Mouse (Mus musculus) MEL (cell line): ENCODE results near the gene Syce1l.

Experiments used
- CTCF ChIP-seq, 3 experiments: IDR thresholded peaks in 2 of 3; conservative IDR thresholded peaks in 1 of 3; 2 replicates each; pipeline ENCODE4 v1.5.1; 2011 to 2012; ENCODE audit warnings: low read length in 3 of 3, low read depth in 2 of 3, mild to moderate bottlenecking in 2 of 3, improper control_type of control experiment in 1 of 3, inconsistent platforms in 1 of 3, mixed read lengths in 1 of 3, moderate library complexity in 1 of 3; ENCODE audit not compliant: control insufficient read depth in 1 of 3, insufficient read depth in 1 of 3, poor library complexity in 1 of 3, severe bottlenecking in 1 of 3
- E2F4 ChIP-seq: IDR thresholded peaks from 2 replicates; pipeline ENCODE4 v1.6.1; 2011; ENCODE audit warnings: low read depth, low read length, improper control_type of control experiment, borderline replicate concordance
- EP300 ChIP-seq, 2 experiments: IDR thresholded peaks; 2 replicates each; pipeline ENCODE4 v1.6.1; 2011; ENCODE audit warnings: improper control_type of control experiment in 2 of 2, low read length in 2 of 2, low read depth in 1 of 2, mild to moderate bottlenecking in 1 of 2
- GATA1 ChIP-seq: IDR thresholded peaks from 2 replicates; pipeline ENCODE4 v1.6.1; 2011; ENCODE audit warnings: low read depth, low read length, improper control_type of control experiment
- MYB ChIP-seq: IDR thresholded peaks from 2 replicates; pipeline ENCODE4 v1.6.1; 2011; ENCODE audit warnings: mild to moderate bottlenecking, low read depth, low read length, improper control_type of control experiment
- TAL1 ChIP-seq: IDR thresholded peaks from 2 replicates; pipeline ENCODE4 v1.6.1; 2012; ENCODE audit warnings: mild to moderate bottlenecking, inconsistent platforms, low read length, moderate library complexity, mixed read lengths
- USF1 ChIP-seq: IDR thresholded peaks from 2 replicates; pipeline ENCODE4 v1.6.1; 2014; ENCODE audit warnings: low read depth, mild to moderate bottlenecking, inconsistent platforms, low read length, improper control_type of control experiment, moderate library complexity

DNA sequence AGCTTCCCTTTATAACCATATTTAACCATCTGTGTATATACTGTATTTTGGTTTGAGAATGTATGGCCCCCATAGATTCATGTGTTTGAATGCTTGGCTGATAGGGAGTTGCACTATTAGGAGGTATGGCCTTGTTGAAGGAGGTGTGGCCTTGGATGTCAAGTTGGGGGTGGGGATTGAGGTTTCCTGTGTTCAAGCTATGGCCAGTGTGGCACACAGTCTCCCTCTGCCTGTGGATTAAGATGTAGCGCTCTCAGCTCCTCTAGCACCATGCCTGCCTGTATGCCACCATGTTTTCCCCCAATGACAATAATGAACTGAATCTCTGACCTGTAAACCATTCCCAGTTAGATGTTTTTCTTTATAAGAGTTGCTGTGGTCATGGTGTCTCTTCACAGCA is 17.1 kb downstream of the Syce1l start:
- TF ChIP-seq TAL1 (no peak), EP300 (IDR thresholded peaks at IDR 0.05; ENCODE audit: low read depth in 1 of 2, low read length in 2 of 2) (no peak), CTCF (IDR thresholded peaks at IDR 0.05 in 2 of 3, conservative IDR thresholded peaks at IDR 0.05 in 1 of 3; ENCODE audit: control insufficient read depth in 1 of 3, insufficient read depth in 1 of 3, low read depth in 2 of 3, low read length in 3 of 3, poor library complexity in 1 of 3, severe bottlenecking in 1 of 3) (no peak), MYB (no peak), USF1 (no peak), GATA1 (no peak), E2F4 (no peak)
